Mouse (Mus musculus) gastrocnemius, postnatal 10 days (tissue): ENCODE results near the gene Cldn13. TPM values are rescaled to one million over a fixed set of nuclear protein-coding genes. Genes with fewer than 3 reads are reported as not detected.
A peak's percentile ranks its signal among the peaks of the same experiment; 100 is the strongest.

ENCODE experiments used
- DNase-seq: peaks from one replicate; pipeline ENCODE4 v3.0.0; 2021; ENCODE audit warnings: mixed read lengths
- total RNA-seq, 2 experiments: library from RNA; stranded (reverse); gene quantifications; 2 replicates each; pipeline ENCODE4 v1.2.3; 2021

Gene Cldn13
- total RNA-seq, 2 experiments from 2014 or later = 0.84 TPM; not detected in 1

- DNase-seq = no peak
Measured at GRCm38 (mm10) chr5:134891552-134891951, 23.8 kb downstream of the Cldn13 start.

GRCm38 (mm10) chr5:134890601-134891054 lies 24.7 kb downstream of the Cldn13 start:
- DNase-seq = no peak

GRCm38 (mm10) chr5:134888505-134888904 lies 26.8 kb downstream of the Cldn13 start:
- DNase-seq = no peak

GRCm38 (mm10) chr5:134887447-134888335 lies 27.6 kb downstream of the Cldn13 start:
- no peak for DNase-seq

GRCm38 (mm10) chr5:134883077-134883476 lies 32.2 kb downstream of the Cldn13 start:
- DNase-seq = no peak

- no peak for DNase-seq
Measured at GRCm38 (mm10) chr5:134876801-134877200, 38.5 kb downstream of the Cldn13 start.

- DNase-seq = no peak
Measured at GRCm38 (mm10) chr5:134875245-134875644, 40.1 kb downstream of the Cldn13 start.

- DNase-seq = peak; percentile 77
Measured at GRCm38 (mm10) chr5:134873956-134874879, 41.1 kb downstream of the Cldn13 start.

GRCm38 (mm10) chr5:134873034-134873433 lies 42.3 kb downstream of the Cldn13 start:
- peak; percentile 39 for DNase-seq

GRCm38 (mm10) chr5:134872597-134872996 lies 42.7 kb downstream of the Cldn13 start:
- peak; percentile 37 for DNase-seq

GRCm38 (mm10) chr5:134868506-134868905 lies 46.8 kb downstream of the Cldn13 start:
- no peak for DNase-seq

- DNase-seq = no peak
Measured at GRCm38 (mm10) chr5:134867320-134868144, 47.8 kb downstream of the Cldn13 start.

- DNase-seq = peak; percentile 65
Measured at GRCm38 (mm10) chr5:134865158-134865557, 50.2 kb downstream of the Cldn13 start.

Other genes with a start within 250 kb of the Cldn13 start
- 10 to 100 TPM in 1 of 2 experiments, 1 to 10 TPM in 1; 8.4 to 11.4 TPM for gene Limk1, start 226.9 kb downstream of the Cldn13 start, total RNA-seq
- 100 to 1,000 TPM; 199 to 219 TPM for gene Eln, start 168.2 kb downstream of the Cldn13 start, total RNA-seq
- gene Tmem270, start 8.8 kb downstream of the Cldn13 start, total RNA-seq = not detected
- 1 to 10 TPM; 7.4 to 8.6 TPM for gene Mettl27, start 16.8 kb upstream of the Cldn13 start, total RNA-seq
- gene Cldn4, start 31.4 kb upstream of the Cldn13 start, total RNA-seq = not detected
- not detected for gene Cldn3, start 70.7 kb upstream of the Cldn13 start, total RNA-seq
- 10 to 100 TPM; 51.2 to 60.6 TPM for gene Abhd11, start 93.6 kb upstream of the Cldn13 start, total RNA-seq
- 1 to 10 TPM; 2.0 to 5.1 TPM for gene Stx1a, start 108.0 kb upstream of the Cldn13 start, total RNA-seq
- gene Dnajc30, start 148.7 kb upstream of the Cldn13 start, total RNA-seq = 10 to 100 TPM; 22.4 to 23.3 TPM
- 10 to 100 TPM; 28.6 to 30.3 TPM for gene Bud23, start 149.4 kb upstream of the Cldn13 start, total RNA-seq
- gene Vps37d, start 162.7 kb upstream of the Cldn13 start, total RNA-seq = 1 to 10 TPM; 2.3 to 3.0 TPM
- 10 to 100 TPM; 28.4 to 32.5 TPM for gene Mlxipl, start 174.4 kb upstream of the Cldn13 start, total RNA-seq
- 10 to 100 TPM; 13.6 to 16.8 TPM for gene Tbl2, start 234.1 kb upstream of the Cldn13 start, total RNA-seq